Mouse (Mus musculus): ENCODE measurements around the gene Ccl24. TPM values are rescaled to one million over a fixed set of nuclear protein-coding genes. Genes with fewer than 3 reads are reported as not detected.
A peak's percentile ranks its signal among the peaks of the same experiment; 100 is the strongest.

The Ccl24 gene
- total RNA-seq, 2 experiments from 2014 or later, result not detected

DNA sequence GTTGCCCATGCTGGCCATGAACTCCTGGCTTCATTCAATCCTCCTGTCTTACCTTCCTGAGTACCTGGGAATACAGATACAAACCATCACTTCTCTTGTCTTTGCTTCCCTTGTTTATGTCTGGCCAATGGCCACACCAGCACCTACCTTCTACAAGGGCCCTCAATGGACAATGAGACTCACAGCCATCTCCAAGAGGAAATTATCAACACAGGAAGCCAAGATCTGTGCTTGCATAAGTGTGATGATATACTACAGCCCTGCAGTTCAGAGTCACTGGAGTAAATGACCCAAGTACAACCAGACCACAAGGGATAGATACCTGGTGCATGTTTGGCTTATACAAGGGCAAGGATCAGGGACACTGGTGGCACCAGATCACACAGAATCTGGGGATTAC lies 37.0 kb downstream of the Ccl24 start:
- Histone ChIP-seq H3K27ac (no peak overlapping the region), H3K4me3 (no peak overlapping the region)
- no peak for DNase-seq (ENCODE audit: low spot score in 2 of 2)
- TF ChIP-seq CTCF (conservative IDR thresholded peaks at IDR 0.05), result no peak

DNA sequence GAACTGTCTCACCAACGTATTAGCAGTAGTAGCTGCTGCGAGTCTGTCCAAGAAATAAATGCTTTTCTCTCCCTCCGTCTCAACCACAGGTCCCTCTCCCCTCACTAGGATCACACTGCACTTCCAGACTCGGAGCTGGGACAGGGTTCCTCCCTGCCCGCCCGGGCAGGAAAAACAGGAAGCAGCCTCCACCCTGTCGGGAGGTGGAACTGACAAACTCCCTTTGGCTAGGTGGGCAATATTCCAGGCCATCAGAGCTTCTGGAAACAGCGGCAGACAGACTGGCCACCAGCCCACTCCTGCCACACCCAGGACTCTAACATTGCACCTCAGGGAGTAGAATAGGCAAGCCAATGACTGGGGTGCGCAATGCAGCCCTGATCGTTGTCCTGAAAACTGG lies 39.4 kb downstream of the Ccl24 start:
- Histone ChIP-seq H3K27ac (peak overlapping the region; percentile 73), H3K4me3 (no peak overlapping the region)
- no peak for DNase-seq (ENCODE audit: low spot score in 2 of 2)
- TF ChIP-seq CTCF (conservative IDR thresholded peaks at IDR 0.05), result no peak

DNA sequence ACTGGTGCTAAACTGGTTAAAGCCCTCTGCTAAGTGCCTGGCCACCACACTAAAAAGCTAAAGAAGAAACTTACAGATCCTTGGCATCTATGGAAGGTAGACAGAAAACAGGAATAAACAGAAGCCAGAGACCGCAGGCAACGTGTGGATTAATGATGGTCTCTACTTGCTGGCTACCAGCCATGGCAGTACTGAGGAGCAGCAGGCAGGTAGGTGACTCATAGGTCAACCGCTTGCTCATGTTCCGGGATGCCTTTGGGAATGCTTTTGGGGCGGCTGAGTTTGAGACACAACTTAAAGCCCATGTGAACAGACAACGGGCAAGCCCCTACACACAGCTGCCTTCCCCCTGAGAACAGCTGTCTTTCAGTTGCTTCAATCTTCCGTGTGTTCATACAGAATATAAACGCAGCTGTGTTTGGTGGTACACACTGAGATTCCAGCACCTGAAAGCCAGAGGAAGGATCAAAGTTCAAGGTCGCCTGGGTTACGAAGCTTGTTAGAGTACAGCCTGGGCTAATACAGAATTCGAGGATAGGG lies 41.5 kb downstream of the Ccl24 start:
- H3K27ac ChIP-seq, result no peak overlapping the region
- no peak for DNase-seq (ENCODE audit: low spot score in 2 of 2)

DNA sequence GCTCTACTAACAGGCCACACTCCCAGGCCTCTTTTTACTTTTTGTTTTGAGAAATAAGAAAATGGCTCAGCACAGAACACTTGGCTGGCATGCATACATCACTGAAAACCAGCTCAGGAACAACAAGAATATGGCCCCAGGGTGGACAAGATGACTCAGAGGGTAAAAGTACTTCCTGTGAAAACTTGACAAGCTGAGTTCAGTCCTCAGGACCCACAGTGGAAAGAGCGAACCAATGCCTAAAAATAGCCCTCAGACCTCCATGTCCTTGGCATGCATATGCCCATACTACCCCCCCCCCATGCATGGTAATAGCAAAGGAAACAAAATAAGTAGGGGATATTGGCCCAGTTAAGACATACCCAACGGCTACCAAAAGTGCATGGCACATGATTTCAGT lies 42.9 kb downstream of the Ccl24 start:
- H3K27ac ChIP-seq, result no peak overlapping the region
- H3K4me3 ChIP-seq, result no peak overlapping the region
- no peak for DNase-seq (ENCODE audit: low spot score in 2 of 2)
- TF ChIP-seq CTCF (conservative IDR thresholded peaks at IDR 0.05), result no peak

More for the DNA sequence above, 41.5 kb downstream of the Ccl24 start:
- H3K4me3 ChIP-seq, result no peak overlapping the region
- no peak for TF ChIP-seq CTCF (conservative IDR thresholded peaks at IDR 0.05)

DNA sequence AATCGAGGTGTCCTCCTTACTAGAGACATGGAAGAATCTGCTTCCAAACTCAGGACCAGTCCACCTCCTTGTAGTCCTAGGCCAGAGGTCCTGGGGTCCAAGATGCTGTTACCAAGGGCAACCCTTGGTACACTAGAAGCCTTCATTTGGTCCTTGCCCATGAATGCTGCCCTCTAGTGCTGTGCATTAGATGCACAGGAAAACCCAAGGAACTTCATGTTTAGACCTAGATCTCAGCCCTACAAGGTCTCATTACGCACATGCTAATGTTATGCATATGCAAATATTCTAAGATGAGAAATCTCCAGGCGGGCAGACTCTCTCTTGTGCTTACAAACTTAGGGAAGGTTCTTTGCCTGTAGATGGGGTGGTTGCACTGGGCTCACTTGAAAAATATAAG lies 43.5 kb downstream of the Ccl24 start:
- no peak overlapping the region for H3K27ac ChIP-seq
- H3K4me3 ChIP-seq, result no peak overlapping the region
- peak; percentile 75 for TF ChIP-seq CTCF (conservative IDR thresholded peaks at IDR 0.05)
- no peak for DNase-seq (ENCODE audit: low spot score in 2 of 2)

DNA sequence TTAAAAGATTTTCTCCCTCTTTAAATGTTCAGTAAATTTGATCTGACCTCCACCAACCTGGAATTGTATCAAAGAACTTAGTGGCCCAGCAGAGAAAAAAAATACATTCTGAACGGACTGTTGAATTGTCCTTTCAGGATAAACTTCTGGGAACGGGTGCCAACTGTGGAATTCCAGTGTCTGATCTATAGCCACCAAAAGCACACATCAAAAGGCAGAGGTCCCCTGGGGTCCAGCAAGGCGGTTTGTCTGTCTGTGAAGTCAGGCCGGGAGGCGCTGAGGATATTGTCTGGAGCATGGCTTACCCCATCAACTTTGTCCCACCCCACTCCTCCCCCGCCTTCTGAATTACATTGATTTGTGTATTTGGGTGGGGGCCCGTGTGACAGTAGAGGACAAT lies 44.9 kb downstream of the Ccl24 start:
- H3K4me3 ChIP-seq, result no peak overlapping the region
- H3K27ac ChIP-seq, result no peak overlapping the region
- no peak for TF ChIP-seq CTCF (conservative IDR thresholded peaks at IDR 0.05)
- no peak for DNase-seq (ENCODE audit: low spot score in 2 of 2)

DNA sequence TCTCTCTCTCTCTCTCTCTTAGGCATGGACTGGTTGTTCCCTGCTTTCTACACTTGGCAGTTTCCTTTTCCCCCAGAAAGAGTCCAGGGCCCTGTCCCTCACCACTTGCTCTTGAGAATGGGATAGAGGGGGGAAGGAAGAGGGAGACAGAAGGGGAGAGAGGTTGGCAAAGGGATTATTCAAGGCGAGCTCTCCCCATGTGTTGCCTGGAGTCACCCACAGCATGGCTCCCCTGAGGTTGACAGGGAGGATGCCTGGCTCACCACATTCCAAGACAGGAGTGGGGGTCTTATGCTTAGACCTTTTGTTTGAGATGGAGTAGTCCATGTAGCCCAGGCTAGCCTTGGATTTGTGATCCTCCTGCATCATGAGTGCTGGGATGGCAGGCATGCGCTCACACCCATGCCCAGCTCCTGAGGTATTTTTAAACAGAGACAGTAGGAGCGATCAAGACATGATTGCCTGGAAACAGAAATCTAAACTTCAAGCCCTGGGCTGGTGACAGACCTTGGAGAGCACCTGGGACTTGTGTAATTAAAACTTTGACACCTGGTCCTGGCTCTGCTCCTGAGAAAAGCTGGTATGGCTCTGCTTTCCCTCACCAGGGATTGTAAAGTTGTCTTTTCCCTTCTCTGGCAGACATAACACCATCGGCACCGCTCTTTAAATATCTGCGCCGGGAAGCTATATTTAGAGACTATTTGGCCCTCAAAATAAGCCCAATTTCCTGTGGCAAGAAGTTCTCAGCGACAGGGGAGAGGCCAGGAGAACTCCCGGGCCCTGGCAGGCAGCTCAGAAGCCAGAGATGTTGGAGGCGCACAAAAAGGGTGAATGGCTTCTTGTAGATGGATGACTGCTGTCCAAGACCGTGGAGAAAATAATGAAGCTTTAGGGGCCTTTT lies 47.9 kb downstream of the Ccl24 start:
- peak in 1 of 2 experiments; percentile 14 for DNase-seq (ENCODE audit: low spot score in 2 of 2)
- peak overlapping the region; percentile 61 for H3K27ac ChIP-seq
- TF ChIP-seq CTCF (conservative IDR thresholded peaks at IDR 0.05), result no peak
- no peak overlapping the region for H3K4me3 ChIP-seq

DNA sequence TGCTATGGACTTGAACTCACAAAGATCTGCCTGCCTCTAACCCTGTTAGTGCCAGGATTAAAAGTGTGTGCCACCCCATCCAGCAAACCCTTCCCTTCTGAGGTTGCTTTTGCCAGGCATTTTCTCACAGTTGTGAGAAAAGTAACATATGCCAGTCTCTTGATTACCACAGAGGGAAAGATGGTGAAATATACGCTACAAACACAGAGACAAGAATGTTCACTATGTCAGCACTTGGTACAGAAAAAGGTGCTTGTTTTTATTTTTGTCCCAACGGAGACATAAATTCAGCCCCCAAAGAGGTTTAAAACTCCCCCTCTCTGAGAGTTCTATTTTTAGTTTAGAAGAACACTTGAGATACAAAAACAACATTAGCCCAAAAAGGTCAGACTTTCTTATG lies 48.8 kb downstream of the Ccl24 start:
- Histone ChIP-seq H3K27ac (no peak overlapping the region), H3K4me3 (no peak overlapping the region)
- no peak for TF ChIP-seq CTCF (conservative IDR thresholded peaks at IDR 0.05)
- no peak for DNase-seq (ENCODE audit: low spot score in 2 of 2)

DNA sequence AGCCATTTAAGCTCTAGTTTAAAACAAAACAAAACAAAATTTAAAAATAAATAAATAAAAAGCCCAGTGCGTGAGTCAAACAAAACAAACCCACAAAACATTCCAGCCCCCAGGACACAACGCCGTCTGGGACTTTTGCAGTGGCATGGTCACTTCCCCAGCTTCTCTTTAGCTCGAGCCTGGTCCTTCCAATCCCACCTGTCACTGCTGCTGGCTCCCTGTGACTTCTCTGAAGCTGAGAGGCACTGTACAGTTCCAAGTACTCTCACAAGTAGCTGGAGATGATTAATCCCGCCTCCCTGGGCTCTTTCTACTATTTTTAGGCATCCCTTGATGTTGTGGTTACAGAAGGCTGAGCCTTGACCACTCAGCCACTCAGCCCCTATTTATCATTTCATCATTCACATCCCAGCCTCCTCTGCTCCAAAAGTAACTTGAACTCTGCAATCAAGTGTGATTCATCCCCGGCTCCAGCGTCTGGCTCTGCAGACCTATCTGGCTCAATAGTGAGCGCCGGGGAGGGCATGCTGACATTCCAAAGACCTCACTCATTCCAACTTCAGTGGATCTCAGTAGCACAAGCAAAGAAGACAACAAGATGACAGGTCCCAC lies 50.6 kb downstream of the Ccl24 start:
- Histone ChIP-seq H3K4me3 (no peak overlapping the region), H3K27ac (no peak overlapping the region)
- no peak for DNase-seq (ENCODE audit: low spot score in 2 of 2)
- TF ChIP-seq CTCF (conservative IDR thresholded peaks at IDR 0.05), result no peak

Other genes starting within 250 kb of the Ccl24 start
- under 1 TPM; 0.47 to 0.51 TPM for gene Fkbp6, start 223.0 kb downstream of the Ccl24 start, total RNA-seq (2021)
- gene Trim50, start 219.8 kb downstream of the Ccl24 start, total RNA-seq (2021), result not detected
- gene Nsun5, start 203.1 kb downstream of the Ccl24 start, total RNA-seq (2021), result 10 to 100 TPM; 21.7 to 30.1 TPM
- 10 to 100 TPM; 48.3 to 50.2 TPM for gene Pom121, start 178.5 kb downstream of the Ccl24 start, total RNA-seq (2021)
- 10 to 100 TPM; 41.2 to 41.4 TPM for gene Hip1, start 27.9 kb downstream of the Ccl24 start, total RNA-seq (2021)
- not detected for gene Ccl26, start 9.5 kb downstream of the Ccl24 start, total RNA-seq (2021)
- 10 to 100 TPM; 86.2 to 86.5 TPM for gene Rhbdd2, start 59.6 kb upstream of the Ccl24 start, total RNA-seq (2021)
- 100 to 1,000 TPM; 103 to 112 TPM for gene Por, start 97.0 kb upstream of the Ccl24 start, total RNA-seq (2021)
- 10 to 100 TPM; 16.9 to 19.8 TPM for gene Tmem120a, start 171.4 kb upstream of the Ccl24 start, total RNA-seq (2021)
- gene Styxl1, start 205.3 kb upstream of the Ccl24 start, total RNA-seq (2021), result not detected
- 100 to 1,000 TPM; 382 to 388 TPM for gene Mdh2, start 205.4 kb upstream of the Ccl24 start, total RNA-seq (2021)
- gene Srrm3, start 233.8 kb upstream of the Ccl24 start, total RNA-seq (2021), result 10 to 100 TPM; 80.9 to 81.4 TPM